Mouse (Mus musculus): ENCODE results near the gene Rnf224. TPM values are rescaled to one million over a fixed set of nuclear protein-coding genes. Genes with fewer than 3 reads are reported as not detected.

Rnf224 gene
- total and polyA plus RNA-seq, 3 experiments, result 0.10 TPM; not detected in 2

- peaks cover 10 to 43% of the 10 kb centered on the region in 2 experiments for H3K4me1 ChIP-seq (ENCODE audit: control insufficient read depth in 1 of 2, insufficient read depth in 2 of 2, low read length in 2 of 2)
- DNase-seq (ENCODE audit: low read depth, low spot score), result peak; percentile 70
- no peak for TF ChIP-seq EP300 (IDR thresholded peaks at IDR 0.05; ENCODE audit: low read depth in 1 of 2, low read length in 2 of 2)
- no peak for TF ChIP-seq GABPA (IDR thresholded peaks at IDR 0.05; ENCODE audit: low read depth, low read length)
- no peak for TF ChIP-seq TAL1 (IDR thresholded peaks at IDR 0.05; ENCODE audit: low read length)
- no peak for TF ChIP-seq SIN3A (IDR thresholded peaks at IDR 0.05; ENCODE audit: low read length)
- TF ChIP-seq NRF1 (IDR thresholded peaks at IDR 0.05; ENCODE audit: insufficient read depth, low read depth, low read length, poor library complexity, severe bottlenecking), result no peak
- TF ChIP-seq USF2 (IDR thresholded peaks at IDR 0.05; ENCODE audit: borderline replicate concordance in 1 of 2, insufficient read depth in 1 of 2, low read depth in 1 of 2, low read length in 2 of 2), result no peak
- TF ChIP-seq ZC3H11A (IDR thresholded peaks at IDR 0.05; ENCODE audit: low read depth, low read length), result no peak
- peak; percentile 42 for TF ChIP-seq HCFC1 (IDR thresholded peaks at IDR 0.05; ENCODE audit: low read depth, low read length)
- no peak for TF ChIP-seq USF1 (IDR thresholded peaks at IDR 0.05; ENCODE audit: low read depth, low read length)
- TF ChIP-seq RAD21 (IDR thresholded peaks at IDR 0.05; ENCODE audit: low read depth, low read length), result no peak
- TF ChIP-seq POLR2A (IDR thresholded peaks at IDR 0.05; ENCODE audit: control insufficient read depth in 1 of 2, insufficient read depth in 1 of 2, low read depth in 1 of 2, low read length in 2 of 2, poor library complexity in 1 of 2), result no peak
- no peak for TF ChIP-seq GATA1 (IDR thresholded peaks at IDR 0.05; ENCODE audit: low read depth, low read length)
- TF ChIP-seq ELF1 (IDR thresholded peaks at IDR 0.05; ENCODE audit: low read depth, low read length), result no peak
- no peak for TF ChIP-seq E2F4 (IDR thresholded peaks at IDR 0.05; ENCODE audit: borderline replicate concordance, low read depth, low read length)
- peak; percentile 16; the same call in 1 of the 2 replicates for TF ChIP-seq TCF12 (IDR thresholded peaks at IDR 0.05; ENCODE audit: low read depth, low read length)
- no peak for TF ChIP-seq POLR2AphosphoS2 (IDR thresholded peaks at IDR 0.05; ENCODE audit: low read length)
- TF ChIP-seq MXI1 (IDR thresholded peaks at IDR 0.05; ENCODE audit: low read depth, low read length), result no peak; the same call in none of the 2 replicates
- no peak for TF ChIP-seq TBP (IDR thresholded peaks at IDR 0.05; ENCODE audit: low read depth, low read length)
- no peak for TF ChIP-seq MEF2A (IDR thresholded peaks at IDR 0.05; ENCODE audit: extremely low read depth, insufficient replicate concordance, low read depth, low read length, poor library complexity, severe bottlenecking)
- TF ChIP-seq ZKSCAN1 (IDR thresholded peaks at IDR 0.05; ENCODE audit: low read depth, low read length), result no peak
- TF ChIP-seq MYB (IDR thresholded peaks at IDR 0.05; ENCODE audit: low read depth, low read length), result no peak
- no peak for TF ChIP-seq ZMIZ1 (IDR thresholded peaks at IDR 0.05; ENCODE audit: low read depth, low read length)
- peak; percentile 49; the same call in 1 of the 2 replicates for TF ChIP-seq CHD1 (IDR thresholded peaks at IDR 0.05; ENCODE audit: low read depth, low read length)
- 0 out of 2 replicates have a peak, but pooled peaks have one; percentile 37 for TF ChIP-seq MAX (IDR thresholded peaks at IDR 0.05; ENCODE audit: low read length)
- 0 out of 2 replicates have a peak, but pooled peaks have one; percentile 45 for TF ChIP-seq MAZ (IDR thresholded peaks at IDR 0.05; ENCODE audit: low read depth, low read length)
- peak; percentile 40; the same call in 1 of the 2 replicates for TF ChIP-seq UBTF (IDR thresholded peaks at IDR 0.05; ENCODE audit: borderline replicate concordance, insufficient read depth, low read depth, low read length)
Measured at GRCm38 (mm10) chr2:25262795-25263622, 26.4 kb upstream of the Rnf224 start.

More at GRCm38 (mm10) chr2:25262795-25263622, 26.4 kb upstream of the Rnf224 start:
- Histone ChIP-seq H3K9me3 (replicated peaks; ENCODE audit: insufficient read depth, low read length) (no peaks in the 10 kb centered on the region), H3K27ac (ENCODE audit: control insufficient read depth, low read depth, low read length) (peak overlapping the region; percentile 48), H3K27me3 (ENCODE audit: control insufficient read depth in 1 of 2, insufficient read depth in 2 of 2, low read length in 2 of 2) (no peaks in the 10 kb centered on the region), H3K36me3 (ENCODE audit: control insufficient read depth in 1 of 2, insufficient read depth in 2 of 2, low read length in 2 of 2) (peaks cover 0 to 32% of the 10 kb centered on the region in 2 experiments; a peak in 2 of 4 replicates), H3K9ac (ENCODE audit: control insufficient read depth, low read depth, low read length, poor library complexity, severe bottlenecking) (peak overlapping the region; percentile 93), H3K4me3 (ENCODE audit: control insufficient read depth in 1 of 2, insufficient read depth in 1 of 2, low read depth in 2 of 2, low read length in 2 of 2) (peak overlapping the region; percentile 90 to 95), H3K79me2 (ENCODE audit: control insufficient read depth, insufficient read depth, low read length, poor library complexity) (peaks cover 55% of the 10 kb centered on the region)
